Mouse (Mus musculus) left cerebral cortex, adult 8-10 months (tissue): Measurements from ENCODE around the gene Car5b. TPM values are rescaled to one million over a fixed set of nuclear protein-coding genes. Genes with fewer than 3 reads are reported as not detected.

ENCODE experiments used
- DNase-seq, 2 experiments: peaks; one replicate each; pipeline ENCODE4 v3.0.0; 2022; ENCODE audit warnings: low spot score in 2 of 2
- total RNA-seq, 4 experiments: library from RNA; stranded (reverse); gene quantifications; 2 replicates each; pipeline ENCODE4 v1.2.4; 2022

Car5b gene
- total RNA-seq, 4 experiments from 2014 or later, result 2.6 to 3.7 (median 3.0) TPM

DNA sequence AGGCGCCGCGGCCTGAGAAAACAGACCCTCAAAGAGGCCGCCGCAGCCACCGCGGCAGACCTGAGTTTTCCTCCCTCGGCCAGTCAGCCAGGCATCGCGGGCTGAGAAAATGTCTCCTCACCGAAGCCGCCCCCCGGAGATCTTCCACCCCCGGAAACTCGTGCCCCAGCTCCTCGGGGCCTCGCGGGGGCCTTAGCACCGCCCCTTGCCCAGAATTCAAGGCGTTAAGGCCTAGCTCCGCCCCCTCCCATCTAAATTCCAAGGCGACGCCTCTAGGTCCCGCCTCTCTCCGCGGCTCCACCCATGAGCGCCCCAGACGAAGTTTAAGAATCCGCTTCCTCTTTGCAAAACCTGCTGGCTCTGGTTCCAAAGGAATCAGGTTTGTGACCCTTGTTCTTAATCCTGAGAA is 69.3 kb downstream of the Car5b start, which contains the start of gene Zrsr2:
Gene Zrsr2 (minus strand): TSS at position 195 of the 409 bp plus-strand sequence.
- DNase-seq, result peak; percentile 33 to 62

DNA sequence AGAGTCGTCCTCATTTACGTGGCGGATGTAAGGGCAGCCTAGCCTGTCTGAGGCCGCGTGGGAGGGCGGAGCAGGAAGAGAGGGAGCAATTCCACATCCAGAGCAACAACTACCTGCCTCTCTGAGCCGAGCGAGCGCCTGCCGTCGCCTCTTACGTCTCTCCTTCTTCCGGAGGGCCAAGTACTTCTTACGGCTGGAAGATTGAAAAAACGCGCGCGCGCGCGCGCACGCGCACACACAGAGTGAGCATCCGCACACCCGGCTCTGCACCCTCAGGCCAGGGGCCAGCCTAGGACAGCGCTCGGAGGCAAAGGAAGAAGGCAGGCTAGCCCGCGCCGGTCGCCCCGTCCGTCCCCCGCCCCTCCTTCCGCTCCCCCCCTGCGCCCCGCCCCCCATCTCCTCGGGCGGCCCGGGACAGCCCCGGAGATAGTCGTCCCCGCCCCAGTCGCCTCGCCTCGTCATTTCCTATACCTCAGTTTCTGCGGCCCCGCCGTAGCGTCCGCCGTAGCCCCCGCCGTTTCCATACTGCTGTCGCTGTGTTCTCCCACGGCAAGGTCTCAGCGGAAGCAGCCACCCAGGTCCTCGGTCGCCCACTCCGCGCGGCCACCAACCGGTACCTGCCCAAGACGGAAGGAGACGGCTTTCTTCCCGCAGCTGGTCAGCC is 69.9 kb downstream of the Car5b start:
- peak; percentile 9 to 15 for DNase-seq

DNA sequence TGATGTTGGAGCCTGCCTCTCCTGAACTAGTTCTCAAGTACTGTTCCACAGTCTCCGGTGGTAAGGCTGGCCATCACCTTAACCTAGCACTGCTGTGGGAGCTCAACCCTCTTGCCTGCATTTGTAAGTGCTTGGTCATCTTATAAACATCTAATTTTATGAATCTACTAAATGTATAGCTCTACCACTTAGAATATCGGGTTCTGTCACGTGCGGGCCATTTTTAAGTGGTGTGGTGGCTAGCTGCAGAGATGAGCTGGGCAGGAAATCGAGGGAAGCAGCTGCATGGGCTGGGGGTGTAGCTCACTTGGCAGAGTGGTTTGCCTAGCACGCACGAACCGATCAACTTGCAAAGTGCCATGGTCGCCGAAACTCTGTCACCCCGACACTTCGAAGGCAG is 70.4 kb downstream of the Car5b start:
- no peak for DNase-seq

DNA sequence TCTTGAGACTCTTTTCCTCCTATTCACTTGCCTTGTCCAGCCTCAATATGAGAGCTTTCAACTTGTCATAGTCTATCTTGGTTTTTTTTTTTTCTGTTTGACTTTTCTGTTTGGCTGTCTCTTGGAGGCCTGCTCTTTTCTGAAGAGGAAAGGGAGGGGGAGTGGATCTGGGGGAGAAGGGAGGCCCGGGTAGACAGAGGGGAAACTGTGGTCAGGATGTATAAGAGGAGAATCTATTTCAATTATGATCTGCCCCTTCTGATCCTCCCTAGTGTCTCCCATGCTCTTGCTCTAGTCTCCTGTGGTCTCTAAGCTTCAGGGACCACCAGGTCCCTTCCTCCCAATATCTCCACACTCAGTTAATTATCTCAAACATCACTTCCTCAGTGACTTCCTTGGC is 76.2 kb downstream of the Car5b start:
- DNase-seq, result no peak

DNA sequence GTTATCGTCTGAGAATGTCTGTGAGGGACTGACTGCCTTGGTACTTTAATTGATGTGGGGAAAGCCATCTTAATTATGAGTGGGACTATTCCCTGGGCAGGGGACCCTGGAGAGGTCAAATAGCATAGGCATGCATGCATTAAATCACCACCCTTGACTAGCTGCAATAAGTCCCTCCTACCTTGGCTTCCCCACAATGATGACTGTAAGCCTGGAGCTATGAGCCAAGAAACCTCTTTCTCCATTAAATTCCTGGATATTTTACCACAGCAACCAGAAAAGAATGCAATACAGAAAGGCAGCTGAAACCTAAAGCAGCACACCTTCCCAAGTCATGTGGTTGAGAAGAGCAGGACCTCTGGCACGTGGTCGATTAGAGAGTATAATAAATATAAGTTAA is 83.4 kb downstream of the Car5b start:
- no peak for DNase-seq

DNA sequence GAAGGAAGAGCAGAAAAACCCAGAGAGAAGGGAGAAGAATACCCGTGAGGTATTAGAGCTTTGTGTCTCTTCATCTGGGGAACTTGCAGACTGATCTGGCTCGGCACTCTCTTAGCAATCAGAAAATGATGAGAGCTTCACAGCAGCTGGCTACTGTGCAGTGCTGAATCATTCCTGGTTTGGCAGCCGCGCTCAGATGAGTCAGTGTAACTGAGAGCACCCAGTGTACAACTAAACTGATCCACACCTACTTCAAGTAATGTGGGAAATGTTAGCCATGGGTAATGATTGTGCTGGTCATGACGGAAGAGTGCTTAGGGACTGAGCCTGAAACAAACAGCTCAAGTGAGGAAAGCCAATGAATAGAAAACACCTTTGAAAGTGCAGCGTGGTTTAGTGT is 89.2 kb downstream of the Car5b start:
- peak in 1 of 2 experiments; percentile 70 for DNase-seq

DNA sequence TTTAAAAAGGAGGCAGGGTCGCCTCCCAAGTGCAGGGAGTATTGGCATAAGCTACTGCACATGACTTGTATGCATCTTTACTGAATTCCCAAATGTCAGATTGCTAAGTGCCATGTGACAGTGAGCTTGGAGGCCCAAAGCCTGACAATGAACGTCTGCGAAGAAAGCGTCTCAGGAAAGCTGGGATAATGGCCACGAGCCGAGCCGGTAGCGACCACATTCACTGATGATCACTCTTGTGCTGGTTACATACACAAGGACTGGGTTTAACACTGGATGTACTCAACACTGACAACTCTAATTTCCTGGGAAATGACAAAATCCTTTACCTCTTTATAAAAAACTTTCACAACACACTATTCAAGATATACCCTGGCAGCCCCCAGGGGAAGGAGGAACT is 93.1 kb downstream of the Car5b start:
- DNase-seq, result no peak

DNA sequence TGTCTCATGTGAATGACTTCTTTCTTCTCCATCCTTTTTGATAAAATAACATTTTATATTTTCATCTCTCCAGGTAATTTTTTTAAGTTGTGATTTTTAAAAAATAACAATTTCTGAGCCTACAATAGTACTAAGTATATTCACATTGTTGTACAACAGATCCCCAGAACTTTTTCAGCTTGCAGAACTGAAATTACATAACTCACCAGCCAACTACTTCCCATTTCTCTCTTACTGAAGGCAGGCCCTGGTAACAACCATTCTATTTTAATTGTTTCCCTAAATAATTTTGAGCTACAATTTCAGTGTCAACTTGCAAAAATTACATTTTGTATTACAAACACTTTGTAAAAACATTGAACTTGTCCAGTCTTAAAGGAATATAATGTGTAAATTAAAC is 98.2 kb downstream of the Car5b start:
- DNase-seq, result no peak

Other genes with a start within 250 kb of the Car5b start
- 10 to 100 TPM; 39.1 to 45.2 (median 42.7) TPM for gene Ap1s2, start 119.0 kb downstream of the Car5b start, total RNA-seq
- 10 to 100 TPM; 30.5 to 54.2 (median 43.9) TPM for gene Zrsr2, start 69.3 kb downstream of the Car5b start, total RNA-seq
- 10 to 100 TPM in 2 of 4 experiments, 1 to 10 TPM in 2; 7.8 to 11.5 (median 10.0) TPM for gene Siah1b, start 48.5 kb upstream of the Car5b start, total RNA-seq
- gene Cltrn, start 60.8 kb upstream of the Car5b start, total RNA-seq, result under 1 TPM in 1 of 4 experiments, not detected in 3; 0.42 TPM
- 1 to 10 TPM in 1 of 4 experiments, under 1 TPM in 3; 0.57 to 1.4 (median 0.77) TPM for gene Ace2, start 111.3 kb upstream of the Car5b start, total RNA-seq
- 1 to 10 TPM; 1.1 to 1.6 (median 1.3) TPM for gene Bmx, start 230.2 kb upstream of the Car5b start, total RNA-seq
- 10 to 100 TPM in 3 of 4 experiments, 1 to 10 TPM in 1; 8.9 to 11.1 (median 10.4) TPM for gene Pir, start 241.4 kb upstream of the Car5b start, total RNA-seq